In genomic region chr5:25101126-25101523, GRCm38 (mm10) we compare ENCODE assay signal across 8 mouse cellular contexts. TPM values are rescaled to one million over a fixed set of nuclear protein-coding genes. Genes with fewer than 3 reads are reported as not detected.
DNase-seq lines count a peak whose midpoint lies in the region; ATAC-seq and TF ChIP-seq lines count a peak whose summit lies in the region.

No protein-coding gene starts in this region.

- H3K27ac ChIP-seq in intestine, embryonic 15.5 days = peak overlapping the region; percentile 79; the same call in 1 of the 2 replicates
- peak overlapping the region; percentile 94 for H3K27ac ChIP-seq in liver, postnatal 0 days (ENCODE audit: low read depth)
- no peak overlapping the region for H3K27ac ChIP-seq in neural tube, embryonic 11.5 days (ENCODE audit: low read depth, low read length)

- H3K4me3 ChIP-seq in intestine, embryonic 15.5 days (replicated peaks) = peak overlapping the region; percentile 66
- peak overlapping the region; percentile 68 for H3K4me3 ChIP-seq in liver, postnatal 0 days (ENCODE audit: low read depth, low read length)
- peak overlapping the region; percentile 56 for H3K4me3 ChIP-seq in neural tube, embryonic 11.5 days (ENCODE audit: low read depth, low read length)

- peak; percentile 72 for ATAC-seq in intestine, embryonic 15.5 days
- ATAC-seq in liver, postnatal 0 days = peak; percentile 70
- peak; percentile 67 for ATAC-seq in neural tube, embryonic 11.5 days (ENCODE audit: insufficient read depth, low FRiP score, low TSS enrichment)

- H3K9me3 ChIP-seq in intestine, embryonic 15.5 days = no peaks in the 10 kb centered on the region
- no peaks in the 10 kb centered on the region for H3K9me3 ChIP-seq in liver, postnatal 0 days (ENCODE audit: low read length)
- no peaks in the 10 kb centered on the region for H3K9me3 ChIP-seq in neural tube, embryonic 11.5 days (ENCODE audit: control insufficient read depth, low read length)

- TF ChIP-seq CTCF in liver, postnatal 0 days (IDR thresholded peaks at IDR 0.05; ENCODE audit: low read depth) = peak; percentile 41

- peaks cover 9% of the 10 kb centered on the region for H3K27me3 ChIP-seq in intestine, embryonic 15.5 days (replicated peaks)
- peaks cover 9% of the 10 kb centered on the region; the same call in 1 of the 2 replicates for H3K27me3 ChIP-seq in liver, postnatal 0 days (ENCODE audit: insufficient read depth, low read length)
- H3K27me3 ChIP-seq in neural tube, embryonic 11.5 days (ENCODE audit: control insufficient read depth, insufficient read depth, low read length) = peaks cover 32% of the 10 kb centered on the region

- H3K36me3 ChIP-seq in intestine, embryonic 15.5 days = no peaks in the 10 kb centered on the region
- H3K36me3 ChIP-seq in liver, postnatal 0 days (replicated peaks; ENCODE audit: insufficient read depth, low read length) = no peaks in the 10 kb centered on the region
- H3K36me3 ChIP-seq in neural tube, embryonic 11.5 days (ENCODE audit: control insufficient read depth, insufficient read depth, low read length) = no peaks in the 10 kb centered on the region

- WGBS in intestine, embryonic 15.5 days = under 1% methylated on average over 25 of the region's 25 CpGs
- under 1% methylated on average over 25 of the region's 25 CpGs for WGBS in liver, postnatal 0 days (ENCODE audit: insufficient replicate concordance)
- 1% methylated on average over 25 of the region's 25 CpGs for WGBS in neural tube, embryonic 11.5 days

- DNase-seq in urinary bladder, postnatal 14 days (ENCODE audit: low spot score) = peak; percentile 71
- no peak for DNase-seq in urinary bladder, adult 2 months (ENCODE audit: low spot score)
- DNase-seq in cerebellum, adult 9-10 months = peak; percentile 46
- DNase-seq in gastrocnemius, postnatal 4 days (ENCODE audit: low spot score in 2 of 2) = peak; percentile 38 to 63
- DNase-seq in liver, postnatal 0 days = peak; percentile 73
- DNase-seq in neural tube, embryonic 11.5 days (ENCODE audit: low spot score) = peak; percentile 50
- no peak for DNase-seq in adipocyte (ENCODE audit: low spot score)

- peaks cover 8% of the 10 kb centered on the region; the same call in 1 of the 2 replicates for H3K4me1 ChIP-seq in intestine, embryonic 15.5 days (replicated peaks)
- H3K4me1 ChIP-seq in liver, postnatal 0 days (ENCODE audit: insufficient read depth) = peaks cover 20% of the 10 kb centered on the region
- peaks cover 7% of the 10 kb centered on the region; the same call in 1 of the 2 replicates for H3K4me1 ChIP-seq in neural tube, embryonic 11.5 days (ENCODE audit: control insufficient read depth, insufficient read depth, low read length)

- H3K4me2 ChIP-seq in intestine, embryonic 15.5 days (replicated peaks) = peak overlapping the region; percentile 99
- H3K4me2 ChIP-seq in liver, postnatal 0 days (ENCODE audit: low read depth, low read length) = peak overlapping the region; percentile 85
- H3K4me2 ChIP-seq in neural tube, embryonic 11.5 days (ENCODE audit: low read depth) = peak overlapping the region; percentile 97

- peak overlapping the region; percentile 62 for H3K9ac ChIP-seq in intestine, embryonic 15.5 days
- H3K9ac ChIP-seq in liver, postnatal 0 days (replicated peaks) = peak overlapping the region; percentile 77
- peak overlapping the region; percentile 59 for H3K9ac ChIP-seq in neural tube, embryonic 11.5 days (ENCODE audit: low read length)

- no peak for TF ChIP-seq EP300 in liver, postnatal 0 days (IDR thresholded peaks at IDR 0.05; ENCODE audit: low read depth)

RNA-seq across cellular contexts. Expression of gene Prkag2, which starts 0.7 kb away (rescaled TPM):
- 142 and 145 TPM in 2 replicates for polyA plus RNA-seq in urinary bladder, adult 2 months (2012; rRNA removed)
- total RNA-seq in gastrocnemius, postnatal 4 days (2021) = 10 to 100 TPM; 19.7 to 23.8 TPM
- polyA plus RNA-seq in intestine, embryonic 15.5 days (2015; fragmentation: Nextera tagmentation; extraction: Ambion mirVana) = 52.2 and 52.3 TPM in 2 replicates
- 6.8 and 7.3 TPM in 2 replicates for polyA plus RNA-seq in liver, postnatal 0 days (2015; fragmentation: Nextera tagmentation; extraction: Ambion mirVana)
- 52.9 and 59.1 TPM in 2 replicates for polyA plus RNA-seq in neural tube, embryonic 11.5 days (2014; fragmentation: Nextera tagmentation; extraction: Ambion mirVana)

Comparison
In these comparisons a context has a peak if more than half of its experiments do, and no peak if none do; other contexts are left out.
1. DNase-seq: peak in urinary bladder, postnatal 14 days (single experiment), cerebellum, adult 9-10 months (single experiment), gastrocnemius, postnatal 4 days (2 of 2), liver, postnatal 0 days (single experiment) and neural tube, embryonic 11.5 days (single experiment); none in urinary bladder, adult 2 months (single experiment) and adipocyte (single experiment).
2. Peak in every context shown above with its lines, with median percentiles within 50 percentile points of each other: ATAC-seq, H3K4me2 ChIP-seq, H3K4me3 ChIP-seq and H3K9ac ChIP-seq.